Mouse (Mus musculus) CD4-positive, CD25-positive, alpha-beta regulatory T cell (primary cell): ENCODE data around the gene Dnajb14. TPM values are rescaled to one million over a fixed set of nuclear protein-coding genes. Genes with fewer than 3 reads are reported as not detected.

Source experiments
- polyA plus RNA-seq: library from polyadenylated mRNA; unstranded; fragments of 100-300 nt; shearing (Covaris generic); gene quantifications from one replicate; pipeline ENCODE4 v1.2.1, GENCODE M21; 2017

The Dnajb14 gene
- 11.9 TPM for polyA plus RNA-seq

GRCm38 (mm10) chr3:137867437-137868093 is at the start of gene Dnajb14:
TSS of gene Dnajb14 (plus strand) at chr3:137867675.

GRCm38 (mm10) chr3:137864124-137864987 is 3.1 kb upstream of the Dnajb14 start, which contains the start of gene H2afz:
TSS of gene H2afz (plus strand) at chr3:137864487.

GRCm38 (mm10) chr3:137918172-137918931 is 50.9 kb downstream of the Dnajb14 start, which contains the start of gene Lamtor3:
TSS of gene Lamtor3 (plus strand) at chr3:137918506.

Other genes starting within 250 kb of the Dnajb14 start
- gene Ddit4l, start 246.1 kb upstream of the Dnajb14 start, polyA plus RNA-seq, result not detected
- not detected for gene Gm21962, start 196.2 kb upstream of the Dnajb14 start, polyA plus RNA-seq
- 1,163 TPM for gene H2afz, start 3.2 kb upstream of the Dnajb14 start, polyA plus RNA-seq
- 64.0 TPM for gene Lamtor3, start 50.8 kb downstream of the Dnajb14 start, polyA plus RNA-seq
- gene Dapp1, start 113.9 kb downstream of the Dnajb14 start, polyA plus RNA-seq, result 88.2 TPM
- not detected for gene 1110002E22Rik, start 197.4 kb downstream of the Dnajb14 start, polyA plus RNA-seq
- gene Gm5105, start 199.7 kb downstream of the Dnajb14 start, polyA plus RNA-seq, result not detected